Mouse (Mus musculus) midbrain, embryonic 12.5 days (tissue): ENCODE measurements around the gene Pan2. TPM values are rescaled to one million over a fixed set of nuclear protein-coding genes. Genes with fewer than 3 reads are reported as not detected.

Source experiments
- ATAC-seq: fragments of 200-750 bp; cut with Nextera tagmentation; 2 replicates; pipeline ENCODE4 v1.8.0; 2017; ENCODE audit warnings: low read depth, moderate TSS enrichment, moderate library complexity; ENCODE audit not compliant: low FRiP score
- H3K27ac ChIP-seq: fragments of 300-500 bp; sonication (generic); replicated peaks from 2 replicates; pipeline ENCODE4 v1.5.1; 2016; ENCODE audit warnings: mild to moderate bottlenecking
- H3K27me3 ChIP-seq: fragments of 300-500 bp; sonication (generic); 2 replicates; pipeline ENCODE4 v1.6.1; 2016; ENCODE audit warnings: mild to moderate bottlenecking
- H3K36me3 ChIP-seq: fragments of 300-500 bp; sonication (generic); 2 replicates; pipeline ENCODE4 v1.6.1; 2016
- H3K4me1 ChIP-seq: fragments of 300-500 bp; sonication (generic); 2 replicates; pipeline ENCODE4 v1.6.1; 2016
- H3K4me2 ChIP-seq: fragments of 300-500 bp; sonication (generic); replicated peaks from 2 replicates; pipeline ENCODE4 v1.6.1; 2016; ENCODE audit warnings: mild to moderate bottlenecking, moderate library complexity
- H3K4me3 ChIP-seq: fragments of 300-500 bp; sonication (generic); 2 replicates; pipeline ENCODE4 v1.5.1; 2016; ENCODE audit warnings: mild to moderate bottlenecking
- H3K9ac ChIP-seq: fragments of 300-500 bp; sonication (generic); replicated peaks from 2 replicates; pipeline ENCODE4 v1.6.1; 2016; ENCODE audit warnings: mild to moderate bottlenecking, moderate library complexity
- H3K9me3 ChIP-seq: fragments of 300-500 bp; sonication (generic); 2 replicates; pipeline ENCODE4 v1.6.1; 2016; ENCODE audit warnings: mild to moderate bottlenecking
- WGBS: fragments of 180-500 bp; shearing (Covaris S2); methylation state at CpG from one replicate; pipeline ENCODE4 v1.1.7; 2016; 5-methylcytosine and 5-hydroxymethylcytosine counted together
- polyA plus RNA-seq: library from polyadenylated mRNA; unstranded; fragments of >200 nt; fragmentation: Nextera tagmentation; extraction: Ambion mirVana; gene quantifications from 2 replicates; pipeline ENCODE4 v1.2.1, GENCODE M21; 2016

The Pan2 gene
- polyA plus RNA-seq, 1 experiment from 2014 or later, result 41.7 TPM

DNA sequence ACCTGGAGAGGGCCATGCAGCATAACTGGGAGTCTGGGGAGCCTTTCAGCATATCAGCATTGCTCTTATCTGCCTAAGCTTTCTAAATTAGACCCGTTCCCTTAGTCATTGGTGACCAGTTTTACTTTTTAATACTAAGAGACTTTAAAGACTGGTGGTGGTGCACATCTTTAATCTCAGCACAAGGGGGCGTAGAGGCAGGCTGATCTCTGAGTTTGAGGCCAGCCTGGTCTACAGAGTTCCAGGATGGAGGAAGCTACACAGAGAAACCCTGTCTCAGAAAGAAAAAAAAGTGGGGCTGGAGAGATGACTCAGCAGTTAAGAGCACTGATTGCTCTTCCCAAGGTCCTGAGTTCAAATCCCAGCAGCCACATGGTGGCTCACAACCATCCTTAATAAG lies 37.1 kb downstream of the Pan2 start:
- no peaks in the 10 kb centered on the region for H3K27me3 ChIP-seq
- 80% methylated on average over 2 of the region's 2 CpGs for WGBS
- ATAC-seq, result no peak
- H3K4me2 ChIP-seq, result no peak overlapping the region
- H3K4me3 ChIP-seq, result no peak overlapping the region
- H3K9ac ChIP-seq, result no peak overlapping the region
- H3K9me3 ChIP-seq, result no peaks in the 10 kb centered on the region
- no peak overlapping the region for H3K27ac ChIP-seq
- peaks cover 5% of the 10 kb centered on the region for H3K36me3 ChIP-seq
- peaks cover 19% of the 10 kb centered on the region for H3K4me1 ChIP-seq

GRCm38 (mm10) chr10:128343436-128343835 lies 40.3 kb downstream of the Pan2 start:
- WGBS, result 93% methylated on average over 1 of the region's 1 CpGs
- H3K9me3 ChIP-seq, result no peaks in the 10 kb centered on the region
- no peak overlapping the region for H3K9ac ChIP-seq
- no peak overlapping the region for H3K4me3 ChIP-seq
- no peak for ATAC-seq
- no peaks in the 10 kb centered on the region for H3K27me3 ChIP-seq
- no peak overlapping the region for H3K4me2 ChIP-seq
- no peak overlapping the region for H3K27ac ChIP-seq
- H3K36me3 ChIP-seq, result peaks cover 5% of the 10 kb centered on the region
- H3K4me1 ChIP-seq, result peaks cover 11% of the 10 kb centered on the region

- Histone ChIP-seq H3K9ac (no peak overlapping the region), H3K36me3 (peaks cover 8% of the 10 kb centered on the region), H3K27ac (peak overlapping the region; percentile 56; the same call in 1 of the 2 replicates), H3K4me2 (no peak overlapping the region), H3K4me3 (no peak overlapping the region), H3K27me3 (no peaks in the 10 kb centered on the region), H3K4me1 (no peaks in the 10 kb centered on the region), H3K9me3 (no peaks in the 10 kb centered on the region)
- ATAC-seq, result no peak
- 65% methylated on average over 7 of the region's 7 CpGs for WGBS
These were observed 41.6 kb downstream of the Pan2 start for GRCm38 (mm10) chr10:128344568-128345275.

GRCm38 (mm10) chr10:128347541-128347940 lies 44.4 kb downstream of the Pan2 start:
- Histone ChIP-seq H3K9ac (no peak overlapping the region), H3K4me1 (no peaks in the 10 kb centered on the region), H3K4me3 (no peak overlapping the region), H3K27ac (no peak overlapping the region), H3K36me3 (peaks cover 30% of the 10 kb centered on the region), H3K27me3 (no peaks in the 10 kb centered on the region), H3K4me2 (no peak overlapping the region), H3K9me3 (no peaks in the 10 kb centered on the region)
- no peak for ATAC-seq
- 94% methylated on average over 8 of the region's 8 CpGs for WGBS

- H3K4me1 ChIP-seq, result no peaks in the 10 kb centered on the region
- no peaks in the 10 kb centered on the region for H3K27me3 ChIP-seq
- WGBS, result 55% methylated on average over 2 of the region's 2 CpGs
- ATAC-seq, result no peak
- peaks cover 87% of the 10 kb centered on the region for H3K36me3 ChIP-seq
- no peak overlapping the region for H3K4me2 ChIP-seq
- H3K4me3 ChIP-seq, result no peak overlapping the region
- H3K27ac ChIP-seq, result no peak overlapping the region
- H3K9ac ChIP-seq, result no peak overlapping the region
- H3K9me3 ChIP-seq, result no peaks in the 10 kb centered on the region
These were observed 55.7 kb downstream of the Pan2 start for GRCm38 (mm10) chr10:128358796-128359195.

DNA sequence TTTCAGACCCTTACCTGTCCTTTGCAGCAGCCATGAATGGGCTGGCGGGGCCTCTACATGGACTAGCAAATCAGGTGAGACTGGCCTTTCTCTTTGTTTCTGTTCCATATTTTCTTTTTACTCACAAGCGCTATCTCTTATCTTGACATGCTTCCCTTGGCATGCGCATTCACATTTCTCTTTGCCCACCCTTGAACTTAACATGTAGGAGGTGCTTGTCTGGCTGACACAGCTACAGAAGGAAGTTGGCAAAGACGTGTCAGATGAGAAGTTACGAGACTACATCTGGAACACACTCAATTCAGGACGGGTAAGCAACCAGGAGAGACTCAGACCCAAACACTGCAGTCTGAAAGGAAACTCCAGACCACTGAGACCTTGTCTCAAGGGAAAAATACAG lies 56.1 kb downstream of the Pan2 start:
- peaks cover 85% of the 10 kb centered on the region for H3K36me3 ChIP-seq
- WGBS, result 93% methylated on average over 6 of the region's 6 CpGs
- no peaks in the 10 kb centered on the region for H3K4me1 ChIP-seq
- no peak overlapping the region for H3K9ac ChIP-seq
- ATAC-seq, result no peak
- no peak overlapping the region for H3K4me3 ChIP-seq
- no peak overlapping the region for H3K27ac ChIP-seq
- no peak overlapping the region for H3K4me2 ChIP-seq
- no peaks in the 10 kb centered on the region for H3K9me3 ChIP-seq
- no peaks in the 10 kb centered on the region for H3K27me3 ChIP-seq

GRCm38 (mm10) chr10:128361836-128362235 lies 58.7 kb downstream of the Pan2 start:
- no peak overlapping the region for H3K4me2 ChIP-seq
- WGBS, result 92% methylated on average over 6 of the region's 6 CpGs
- peaks cover 81% of the 10 kb centered on the region for H3K36me3 ChIP-seq
- H3K9me3 ChIP-seq, result no peaks in the 10 kb centered on the region
- no peaks in the 10 kb centered on the region for H3K27me3 ChIP-seq
- no peak overlapping the region for H3K9ac ChIP-seq
- ATAC-seq, result no peak
- H3K4me3 ChIP-seq, result no peak overlapping the region
- no peaks in the 10 kb centered on the region for H3K4me1 ChIP-seq
- no peak overlapping the region for H3K27ac ChIP-seq

DNA sequence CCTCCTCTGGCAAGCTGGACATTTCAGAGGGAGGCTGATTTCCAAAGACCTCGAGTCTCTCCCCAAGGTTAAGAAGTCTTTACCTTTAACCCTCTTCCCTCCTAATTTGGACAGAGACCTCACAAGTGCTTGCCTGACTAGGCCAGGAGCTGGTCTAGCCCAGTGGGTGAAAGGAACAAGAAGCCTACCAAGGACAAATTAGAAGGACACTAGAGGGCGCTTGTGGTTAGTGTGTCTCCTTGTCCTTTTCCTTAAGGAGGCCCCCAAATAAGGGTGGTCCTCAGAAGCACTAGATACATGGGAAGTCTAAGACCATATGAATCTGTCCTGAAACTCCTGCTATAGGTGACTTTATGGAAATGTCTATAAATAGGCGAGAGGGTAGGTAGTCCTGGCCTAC lies 59.4 kb downstream of the Pan2 start:
- Histone ChIP-seq H3K27me3 (no peaks in the 10 kb centered on the region), H3K36me3 (peaks cover 75% of the 10 kb centered on the region), H3K9me3 (no peaks in the 10 kb centered on the region), H3K27ac (no peak overlapping the region), H3K4me1 (peaks cover 3% of the 10 kb centered on the region; the same call in 1 of the 2 replicates), H3K4me2 (no peak overlapping the region), H3K4me3 (no peak overlapping the region), H3K9ac (no peak overlapping the region)
- WGBS, result 47% methylated on average over 3 of the region's 3 CpGs
- ATAC-seq, result no peak

DNA sequence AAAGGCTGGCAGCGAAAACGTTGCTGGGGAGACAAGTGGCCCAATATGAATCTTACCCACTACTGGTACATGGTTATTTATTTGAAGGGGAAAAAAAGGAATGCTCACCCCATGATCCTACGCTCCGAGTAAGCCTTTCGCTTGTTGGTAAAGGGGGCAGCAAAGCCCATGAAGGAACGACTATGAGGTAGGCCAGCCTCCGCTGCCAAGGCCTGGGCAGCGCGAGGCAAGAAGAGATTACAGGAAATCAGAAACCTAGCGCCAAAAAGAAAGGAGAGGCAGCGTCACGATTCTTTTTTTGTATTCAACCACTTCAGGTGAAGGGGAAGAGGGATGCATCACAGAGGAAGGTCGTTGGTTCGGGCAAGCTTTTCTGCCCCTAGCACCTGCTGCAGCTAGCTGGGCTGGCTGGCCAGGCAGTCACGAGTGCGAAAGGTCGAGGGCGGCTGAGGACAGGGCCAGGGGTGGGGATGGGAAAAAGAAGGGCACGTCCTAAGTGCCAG lies 64.8 kb downstream of the Pan2 start:
- Histone ChIP-seq H3K36me3 (peaks cover 24% of the 10 kb centered on the region), H3K4me1 (peaks cover 17% of the 10 kb centered on the region), H3K4me3 (peak overlapping the region; percentile 72), H3K4me2 (peak overlapping the region; percentile 92), H3K9me3 (no peaks in the 10 kb centered on the region), H3K9ac (peak overlapping the region; percentile 76), H3K27me3 (no peaks in the 10 kb centered on the region), H3K27ac (peak overlapping the region; percentile 97)
- ATAC-seq, result no peak
- 14% methylated on average over 19 of the region's 19 CpGs for WGBS

DNA sequence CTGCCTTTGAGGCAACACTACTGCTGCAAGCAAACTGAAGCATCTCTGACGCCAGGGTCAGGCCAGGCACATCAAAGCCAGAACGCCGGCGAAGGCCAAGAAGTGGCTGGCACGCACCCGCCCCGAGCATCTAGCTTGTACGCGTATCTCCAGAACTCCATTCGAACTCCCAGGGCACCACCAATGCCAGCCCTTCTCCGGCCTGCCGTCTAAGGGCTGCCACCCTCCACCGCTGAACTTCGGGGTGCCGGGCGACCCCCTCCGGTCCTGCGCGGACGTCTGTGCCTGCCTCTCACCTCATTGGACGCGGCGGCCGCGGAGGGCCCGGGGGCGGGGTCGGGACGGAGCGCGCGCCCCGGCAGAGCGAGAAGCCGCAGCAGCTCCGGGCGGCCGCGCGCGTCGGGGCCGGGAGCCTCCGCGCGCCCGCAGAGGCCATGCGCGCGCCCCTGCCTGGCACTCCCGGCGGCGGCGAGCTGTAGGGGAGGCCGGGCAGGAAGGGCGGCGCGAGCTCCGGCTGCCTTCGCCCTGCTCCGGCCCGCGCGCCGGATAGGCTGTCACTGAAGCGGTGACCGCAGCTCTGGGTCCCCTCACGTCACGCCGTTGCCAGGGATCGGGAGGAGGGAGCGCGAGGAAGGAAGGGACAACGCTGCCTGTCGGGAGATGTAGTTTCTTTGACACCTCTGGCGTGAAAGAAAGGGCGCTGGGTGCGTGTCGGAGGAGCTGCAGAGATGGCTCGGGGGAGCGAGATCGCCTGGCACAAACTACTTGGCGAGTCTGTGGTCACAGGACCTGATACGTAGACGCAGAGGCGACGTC lies 65.5 kb downstream of the Pan2 start, which contains the start of gene Coq10a:
Gene Coq10a (minus strand): TSS at position 596 of the 816 bp plus-strand sequence.
- peak; percentile 97 for ATAC-seq
- WGBS, result under 1% methylated on average over 79 of the region's 87 CpGs
- Histone ChIP-seq H3K36me3 (peaks cover 18% of the 10 kb centered on the region), H3K9me3 (no peaks in the 10 kb centered on the region), H3K27ac (peak within 1 kb of the TSS; percentile 97), H3K4me1 (peaks cover 17% of the 10 kb centered on the region), H3K27me3 (no peaks in the 10 kb centered on the region), H3K4me3 (peak within 1 kb of the TSS; percentile 72), H3K9ac (peak within 1 kb of the TSS; percentile 76), H3K4me2 (peak within 1 kb of the TSS; percentile 92)

DNA sequence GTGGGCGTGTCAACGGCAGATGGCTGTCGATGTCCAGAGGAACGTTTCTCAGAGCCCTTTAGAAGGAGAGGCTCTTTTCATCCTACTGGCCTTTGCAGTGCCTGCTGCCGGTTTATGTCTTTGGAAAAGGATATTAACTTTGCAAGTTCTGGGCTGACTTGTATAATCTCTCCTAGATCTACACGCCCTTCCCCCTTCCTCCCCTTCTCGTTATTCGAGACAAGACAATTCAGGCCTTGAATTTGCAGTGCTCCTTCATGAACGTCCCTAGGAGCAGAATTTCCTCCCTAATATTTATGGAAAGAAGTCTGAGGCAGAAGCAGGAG lies 66.0 kb downstream of the Pan2 start:
- Histone ChIP-seq H3K4me2 (peak overlapping the region; percentile 92), H3K9ac (peak overlapping the region; percentile 76), H3K4me1 (peaks cover 17% of the 10 kb centered on the region), H3K9me3 (peaks cover 1% of the 10 kb centered on the region; the same call in 1 of the 2 replicates), H3K4me3 (peak overlapping the region; percentile 72), H3K27me3 (no peaks in the 10 kb centered on the region), H3K27ac (peak overlapping the region; percentile 97), H3K36me3 (peaks cover 14% of the 10 kb centered on the region)
- 5% methylated on average over 9 of the region's 9 CpGs for WGBS
- ATAC-seq, result no peak

GRCm38 (mm10) chr10:128369599-128369998 lies 66.5 kb downstream of the Pan2 start:
- no peak for ATAC-seq
- Histone ChIP-seq H3K27me3 (no peaks in the 10 kb centered on the region), H3K9ac (peak overlapping the region; percentile 76), H3K4me3 (peak overlapping the region; percentile 72), H3K36me3 (peaks cover 10% of the 10 kb centered on the region), H3K4me1 (peaks cover 17% of the 10 kb centered on the region), H3K9me3 (peaks cover 4% of the 10 kb centered on the region; the same call in 1 of the 2 replicates), H3K4me2 (peak overlapping the region; percentile 92), H3K27ac (peak overlapping the region; percentile 97)
- WGBS, result 80% methylated on average over 6 of the region's 6 CpGs
